ENCODE assay signal across 15 mouse cellular contexts in genomic region chr11:90116676-90117663, GRCm38 (mm10).
DNase-seq lines count a peak whose midpoint lies in the region; ATAC-seq and TF ChIP-seq lines count a peak whose summit lies in the region.
"Had no signal": no experiment of that assay in that cellular context is flagged by ENCODE, and none has a peak within 500 bp of the region (broad histone marks: within the 10 kb centered on the region; RNA-seq: fewer than 3 reads in every experiment).

No protein-coding gene starts in this region.

- H3K27ac ChIP-seq in heart, embryonic 12.5 days (ENCODE audit: poor library complexity, severe bottlenecking), result peak overlapping the region; percentile 18
- H3K27ac ChIP-seq in liver, adult 2 months (replicated peaks; ENCODE audit: insufficient read depth, low read depth, low read length), result no peak overlapping the region
- H3K27ac ChIP-seq in liver, embryonic 12.5 days, result no peak overlapping the region
- peak overlapping the region; percentile 46 for H3K27ac ChIP-seq in intestine, postnatal 0 days (ENCODE audit: low read depth, low read length)
- H3K27ac ChIP-seq in midbrain, embryonic 16.5 days (ENCODE audit: low read length), result no peak overlapping the region
- H3K27ac ChIP-seq: gastrocnemius, adult 2 months; hindbrain, embryonic 14.5 days; liver, embryonic 13.5 days had no signal

- no peak for DNase-seq in heart, postnatal 36 days
- peak; percentile 45 for DNase-seq in liver, adult 2 months (ENCODE audit: extremely low read depth, low read depth, low spot score)
- no peak for DNase-seq in right cerebral cortex, postnatal 14 days
- DNase-seq in ovary, postnatal 14 days (ENCODE audit: low spot score), result no peak
- DNase-seq: adrenal gland, adult 2 months; cerebellum, postnatal 36 days; gastrocnemius, adult 2 months; liver, embryonic 13.5 days; right cerebral cortex, postnatal 4 days had no signal

- ATAC-seq in heart, embryonic 12.5 days (ENCODE audit: insufficient number of reproducible peaks, low FRiP score), result no peak
- no peak for ATAC-seq in liver, embryonic 12.5 days
- no peak for ATAC-seq in intestine, postnatal 0 days
- no peak for ATAC-seq in midbrain, embryonic 16.5 days
- ATAC-seq: CD4-positive, CD25-positive, alpha-beta regulatory T cell, adult 4 months had no signal

- no peak overlapping the region for H3K9ac ChIP-seq in heart, embryonic 12.5 days
- H3K9ac ChIP-seq in liver, adult 2 months (ENCODE audit: low read depth, low read length), result no peak overlapping the region
- H3K9ac ChIP-seq in liver, embryonic 12.5 days, result no peak overlapping the region
- no peak overlapping the region for H3K9ac ChIP-seq in intestine, postnatal 0 days (ENCODE audit: low read depth, low read length)
- H3K9ac ChIP-seq in midbrain, embryonic 16.5 days (ENCODE audit: low read depth, low read length), result no peak overlapping the region
- H3K9ac ChIP-seq: hindbrain, embryonic 14.5 days; liver, embryonic 13.5 days had no signal

- H3K36me3 ChIP-seq in heart, embryonic 12.5 days, result no peaks in the 10 kb centered on the region
- no peaks in the 10 kb centered on the region for H3K36me3 ChIP-seq in liver, adult 2 months (ENCODE audit: control insufficient read depth, insufficient read depth, low read length)
- no peaks in the 10 kb centered on the region for H3K36me3 ChIP-seq in liver, embryonic 12.5 days
- no peaks in the 10 kb centered on the region for H3K36me3 ChIP-seq in intestine, postnatal 0 days (ENCODE audit: control insufficient read depth, insufficient read depth)
- no peaks in the 10 kb centered on the region for H3K36me3 ChIP-seq in midbrain, embryonic 16.5 days (ENCODE audit: control insufficient read depth, insufficient read depth, low read length)
- H3K36me3 ChIP-seq: liver, embryonic 13.5 days had no signal

- H3K79me2 ChIP-seq in liver, adult 2 months (ENCODE audit: control insufficient read depth, insufficient read depth, low read length), result no peaks in the 10 kb centered on the region

- no peaks in the 10 kb centered on the region for H3K9me3 ChIP-seq in heart, embryonic 12.5 days (replicated peaks)
- no peaks in the 10 kb centered on the region for H3K9me3 ChIP-seq in liver, embryonic 12.5 days (replicated peaks)
- no peaks in the 10 kb centered on the region for H3K9me3 ChIP-seq in intestine, postnatal 0 days (ENCODE audit: control insufficient read depth)
- no peaks in the 10 kb centered on the region for H3K9me3 ChIP-seq in midbrain, embryonic 16.5 days (replicated peaks; ENCODE audit: control insufficient read depth, low read length, poor library complexity, severe bottlenecking)
- H3K9me3 ChIP-seq: liver, embryonic 13.5 days had no signal

- no peaks in the 10 kb centered on the region for H3K27me3 ChIP-seq in heart, embryonic 12.5 days (replicated peaks)
- no peaks in the 10 kb centered on the region for H3K27me3 ChIP-seq in liver, adult 2 months (ENCODE audit: control insufficient read depth, insufficient read depth, low read length)
- no peaks in the 10 kb centered on the region for H3K27me3 ChIP-seq in liver, embryonic 12.5 days (replicated peaks)
- H3K27me3 ChIP-seq in intestine, postnatal 0 days (replicated peaks; ENCODE audit: control insufficient read depth, insufficient read depth, low read length), result no peaks in the 10 kb centered on the region
- H3K27me3 ChIP-seq in midbrain, embryonic 16.5 days (ENCODE audit: control insufficient read depth, insufficient read depth, low read depth, low read length), result no peaks in the 10 kb centered on the region
- H3K27me3 ChIP-seq: liver, embryonic 13.5 days had no signal

- peaks cover 8% of the 10 kb centered on the region for H3K4me1 ChIP-seq in heart, embryonic 12.5 days (replicated peaks)
- H3K4me1 ChIP-seq in liver, adult 2 months (ENCODE audit: control insufficient read depth, insufficient read depth, low read length), result 0 out of 2 replicates have a peak, but pooled peaks cover 3% of the 10 kb centered on the region
- H3K4me1 ChIP-seq in liver, embryonic 12.5 days, result no peaks in the 10 kb centered on the region
- H3K4me1 ChIP-seq in intestine, postnatal 0 days (replicated peaks; ENCODE audit: control insufficient read depth, insufficient read depth, low read length), result no peaks in the 10 kb centered on the region
- peaks cover 7% of the 10 kb centered on the region for H3K4me1 ChIP-seq in midbrain, embryonic 16.5 days (ENCODE audit: control insufficient read depth, insufficient read depth, low read length)
- H3K4me1 ChIP-seq: liver, embryonic 13.5 days had no signal

- H3K4me2 ChIP-seq in heart, embryonic 12.5 days, result no peak overlapping the region
- no peak overlapping the region for H3K4me2 ChIP-seq in liver, embryonic 12.5 days
- H3K4me2 ChIP-seq in intestine, postnatal 0 days (replicated peaks; ENCODE audit: low read depth), result 0 out of 2 replicates have a peak overlapping the region, but pooled peaks have one; percentile 13
- H3K4me2 ChIP-seq in midbrain, embryonic 16.5 days (ENCODE audit: low read length), result peak overlapping the region; percentile 19; the same call in 1 of the 2 replicates
- H3K4me2 ChIP-seq: hindbrain, embryonic 14.5 days; liver, embryonic 13.5 days had no signal

- no peak for TF ChIP-seq CTCF in liver, adult 2 months (IDR thresholded peaks at IDR 0.05; ENCODE audit: low read depth, low read length)
- TF ChIP-seq CTCF in intestine, postnatal 0 days (IDR thresholded peaks at IDR 0.05; ENCODE audit: low read depth), result no peak

- TF ChIP-seq POLR2A in liver, adult 2 months (IDR thresholded peaks at IDR 0.05; ENCODE audit: extremely low read depth, insufficient read depth, low read length), result no peak

- intact Hi-C loops in heart, postnatal 36 days (cut with DNase I), result no loop called here

- 32% methylated on average over 20 of the region's 20 CpGs for WGBS in heart, embryonic 12.5 days
- 38% methylated on average over 20 of the region's 20 CpGs for WGBS in liver, adult 2 months
- 43% methylated on average over 20 of the region's 20 CpGs for WGBS in liver, embryonic 12.5 days (ENCODE audit: insufficient replicate concordance)
- 46% methylated on average over 20 of the region's 20 CpGs for WGBS in intestine, postnatal 0 days
- 35% methylated on average over 20 of the region's 20 CpGs for WGBS in midbrain, embryonic 16.5 days

- H3K4me3 ChIP-seq in heart, embryonic 12.5 days, result no peak overlapping the region
- no peak overlapping the region for H3K4me3 ChIP-seq in liver, adult 2 months (ENCODE audit: insufficient read depth, low read depth, low read length)
- H3K4me3 ChIP-seq in liver, embryonic 12.5 days, result no peak overlapping the region
- H3K4me3 ChIP-seq in intestine, postnatal 0 days (ENCODE audit: low read depth, low read length), result no peak overlapping the region
- no peak overlapping the region for H3K4me3 ChIP-seq in midbrain, embryonic 16.5 days (ENCODE audit: low read depth, low read length)
- H3K4me3 ChIP-seq: gastrocnemius, adult 2 months; liver, embryonic 13.5 days had no signal

Comparison
In these comparisons a context has a peak if more than half of its experiments do, and no peak if none do; other contexts are left out.
1. H3K27ac ChIP-seq: peak in heart, embryonic 12.5 days (single experiment) and intestine, postnatal 0 days (single experiment); none in liver, adult 2 months (single experiment), liver, embryonic 12.5 days (single experiment) and midbrain, embryonic 16.5 days (single experiment).
2. H3K4me2 ChIP-seq: peak in intestine, postnatal 0 days (single experiment) and midbrain, embryonic 16.5 days (single experiment); none in heart, embryonic 12.5 days (single experiment) and liver, embryonic 12.5 days (single experiment).